Mouse (Mus musculus): ENCODE results near the gene Sema3a. TPM values are rescaled to one million over a fixed set of nuclear protein-coding genes. Genes with fewer than 3 reads are reported as not detected.

Gene Sema3a
- total RNA-seq (2017), result not detected in 2 replicates

GRCm38 (mm10) chr5:13125241-13125692 is at the start of gene Sema3a:
Gene Sema3a (plus strand): TSS chr5:13125414.
- ATAC-seq (replicated peaks; ENCODE audit: low read depth, poor library complexity, severe bottlenecking), result no peak

DNA sequence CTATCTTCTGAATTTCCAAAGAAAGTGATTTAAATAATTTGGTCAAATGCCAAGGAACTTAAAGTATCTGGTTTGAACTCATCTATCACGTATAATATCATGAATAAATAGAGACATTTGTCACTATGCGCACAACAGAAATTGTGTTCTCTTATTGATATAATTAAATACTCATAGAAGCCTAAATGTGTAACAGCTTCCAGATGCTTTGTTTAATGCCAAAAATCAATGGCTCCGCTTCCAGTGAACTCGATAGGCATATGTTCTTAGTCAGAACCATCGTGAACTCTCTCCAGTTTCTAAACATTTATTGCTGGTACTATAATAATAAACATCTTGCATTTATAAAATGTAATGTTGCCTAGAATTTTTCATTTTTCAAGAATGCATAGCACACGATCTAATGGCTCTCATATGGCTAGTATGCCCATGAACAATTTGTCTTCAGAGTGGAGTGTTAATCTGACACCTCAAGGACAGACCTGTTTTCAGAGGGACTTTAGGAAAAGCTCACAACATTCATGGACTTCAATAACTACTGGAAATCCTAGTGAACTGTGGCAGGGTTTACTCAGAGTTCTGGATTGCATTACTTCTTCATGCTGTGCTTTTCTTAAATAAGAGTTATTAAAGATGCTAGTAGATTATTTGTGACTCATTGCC is 40.3 kb upstream of the Sema3a start:
- ATAC-seq (replicated peaks; ENCODE audit: low read depth, poor library complexity, severe bottlenecking), result no peak

DNA sequence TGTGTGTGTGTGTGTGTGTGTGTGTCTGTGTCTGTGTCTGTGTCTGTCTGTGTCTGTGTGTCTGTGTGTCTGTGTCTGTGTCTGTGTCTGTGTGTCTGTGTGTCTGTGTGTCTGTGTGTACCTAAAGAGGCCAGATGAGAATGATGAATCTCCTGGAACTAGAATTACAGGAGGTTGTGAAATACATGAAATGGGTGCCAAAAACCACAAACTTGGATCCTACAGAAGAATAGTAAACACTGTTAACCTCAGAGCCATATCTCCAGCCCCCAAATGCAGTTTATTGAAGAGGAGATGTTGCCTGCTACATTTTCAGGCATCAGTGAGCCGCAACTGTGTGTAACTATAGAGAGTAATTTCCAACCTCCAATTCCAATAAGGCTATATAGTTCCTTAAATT is 34.8 kb upstream of the Sema3a start:
- no peak for ATAC-seq (replicated peaks; ENCODE audit: low read depth, poor library complexity, severe bottlenecking)

GRCm38 (mm10) chr5:13109522-13109921 is 15.7 kb upstream of the Sema3a start:
- ATAC-seq (replicated peaks; ENCODE audit: low read depth, poor library complexity, severe bottlenecking), result no peak

- ATAC-seq (replicated peaks; ENCODE audit: low read depth, poor library complexity, severe bottlenecking), result no peak
These were observed 8.0 kb upstream of the Sema3a start for GRCm38 (mm10) chr5:13117236-13117635.

- no peak for ATAC-seq (replicated peaks; ENCODE audit: low read depth, poor library complexity, severe bottlenecking)
These were observed 543 bp downstream of the Sema3a start for GRCm38 (mm10) chr5:13125757-13126156.

- no peak for ATAC-seq (replicated peaks; ENCODE audit: low read depth, poor library complexity, severe bottlenecking)
These were observed 982 bp downstream of the Sema3a start for GRCm38 (mm10) chr5:13126196-13126595.

DNA sequence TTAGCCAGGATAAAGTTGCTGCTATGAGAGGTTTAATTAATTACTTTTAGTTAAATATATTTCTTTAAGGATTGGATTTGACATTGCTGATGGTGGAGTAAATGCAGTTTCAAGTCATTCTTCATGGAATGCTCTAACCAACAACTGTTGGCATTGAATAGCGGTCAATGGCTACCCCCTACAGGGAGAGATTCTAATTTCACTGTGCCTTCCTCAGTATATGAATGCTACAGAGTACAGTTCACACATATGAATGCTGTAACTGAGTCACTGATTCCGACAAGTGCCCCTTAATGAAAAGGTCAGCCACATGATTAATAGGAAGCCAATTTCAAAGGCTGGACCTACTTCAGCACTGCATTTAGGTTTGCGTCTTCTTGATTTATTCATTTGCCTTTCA is 1.9 kb downstream of the Sema3a start:
- no peak for ATAC-seq (replicated peaks; ENCODE audit: low read depth, poor library complexity, severe bottlenecking)

GRCm38 (mm10) chr5:13144733-13145457 is 19.7 kb downstream of the Sema3a start:
- ATAC-seq (replicated peaks; ENCODE audit: low read depth, poor library complexity, severe bottlenecking), result no peak

- no peak for ATAC-seq (replicated peaks; ENCODE audit: low read depth, poor library complexity, severe bottlenecking)
These were observed 24.7 kb downstream of the Sema3a start for GRCm38 (mm10) chr5:13149909-13150308.

- no peak for ATAC-seq (replicated peaks; ENCODE audit: low read depth, poor library complexity, severe bottlenecking)
These were observed 25.8 kb downstream of the Sema3a start for GRCm38 (mm10) chr5:13151002-13151401.

DNA sequence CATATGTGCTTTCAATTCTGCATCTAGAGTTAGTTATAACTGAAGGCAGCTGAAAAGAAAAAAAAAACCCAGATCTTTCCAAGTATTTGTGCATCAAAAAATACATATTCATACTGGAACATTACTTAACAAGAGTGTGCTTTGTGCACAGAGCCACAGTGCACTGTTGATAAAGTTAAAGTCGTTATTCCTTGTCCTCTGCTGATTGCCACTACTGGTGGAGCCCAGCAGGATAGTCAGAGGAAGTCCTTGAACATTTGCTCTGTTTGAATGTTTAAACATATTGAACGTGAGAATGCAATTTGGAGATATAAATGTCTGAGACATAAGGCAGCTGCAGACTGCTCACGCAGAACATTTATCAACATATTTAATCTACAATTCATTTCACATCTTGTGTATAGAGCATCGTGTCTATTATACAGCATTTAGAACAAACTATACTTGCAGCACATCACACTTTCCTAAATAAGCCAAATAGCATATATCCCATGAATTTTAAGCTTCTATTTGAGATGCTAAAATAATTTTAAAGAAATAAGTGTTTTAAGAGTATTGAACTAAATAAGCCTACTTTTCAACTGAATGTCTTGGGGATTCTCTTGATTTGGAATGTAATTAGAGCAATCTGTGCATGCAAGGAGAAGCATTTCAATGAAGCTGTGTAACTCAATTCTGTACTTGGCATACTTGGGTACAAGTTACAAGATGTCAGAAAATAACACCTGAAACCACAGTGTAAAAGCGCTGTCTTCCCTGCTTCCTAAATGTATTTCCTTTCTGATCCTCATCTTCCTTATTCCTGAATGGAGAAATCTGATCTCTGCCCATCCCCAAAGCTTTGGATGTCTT is 32.8 kb downstream of the Sema3a start:
- no peak for ATAC-seq (replicated peaks; ENCODE audit: low read depth, poor library complexity, severe bottlenecking)

DNA sequence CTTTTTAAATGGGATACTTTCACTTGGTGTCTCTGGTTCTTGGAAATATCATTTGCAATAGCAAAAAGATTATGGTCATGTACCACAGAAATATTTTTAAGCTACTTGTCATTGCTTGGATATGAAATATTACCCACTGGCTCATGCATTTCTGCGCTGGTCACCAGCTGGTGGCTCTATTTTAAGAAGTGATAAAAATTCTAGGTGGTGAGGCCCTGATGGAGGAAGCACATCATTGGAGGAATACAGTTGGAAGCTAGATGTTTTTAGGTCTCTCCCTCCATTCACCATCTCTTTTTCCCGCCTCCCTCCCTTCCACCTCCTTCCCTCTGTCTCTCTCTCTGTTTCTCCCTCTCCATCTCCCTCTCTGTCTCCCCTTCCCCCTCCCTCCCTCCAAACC is 57.0 kb downstream of the Sema3a start:
- no peak for ATAC-seq (replicated peaks; ENCODE audit: low read depth, poor library complexity, severe bottlenecking)

GRCm38 (mm10) chr5:13197886-13198285 is 72.7 kb downstream of the Sema3a start:
- no peak for ATAC-seq (replicated peaks; ENCODE audit: low read depth, poor library complexity, severe bottlenecking)

- no peak for ATAC-seq (replicated peaks; ENCODE audit: low read depth, poor library complexity, severe bottlenecking)
These were observed 74.5 kb downstream of the Sema3a start for GRCm38 (mm10) chr5:13199709-13200108.

GRCm38 (mm10) chr5:13255353-13255752 is 130.1 kb downstream of the Sema3a start:
- no peak for ATAC-seq (replicated peaks; ENCODE audit: low read depth, poor library complexity, severe bottlenecking)

- no peak for ATAC-seq (replicated peaks; ENCODE audit: low read depth, poor library complexity, severe bottlenecking)
These were observed 131.1 kb downstream of the Sema3a start for GRCm38 (mm10) chr5:13256321-13256720.

DNA sequence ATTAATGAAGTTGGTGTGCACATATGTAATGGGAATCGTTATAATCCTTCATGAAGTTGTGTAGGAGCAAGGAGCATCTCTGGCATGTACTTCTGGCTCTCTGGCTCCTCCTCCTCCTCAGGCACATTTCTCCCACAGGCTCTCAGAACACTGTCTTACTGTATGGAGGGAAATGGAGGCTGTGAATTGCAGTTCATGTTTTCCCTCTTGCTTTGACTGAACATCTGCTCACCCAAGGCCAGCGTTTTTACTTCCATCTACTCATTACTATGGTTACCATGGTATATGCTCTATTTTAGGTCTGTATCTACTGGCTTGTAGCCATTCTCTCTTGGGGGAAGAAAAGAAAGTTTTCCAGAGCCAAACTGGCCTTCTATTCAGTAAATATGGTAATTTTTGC is 137.9 kb downstream of the Sema3a start:
- ATAC-seq (replicated peaks; ENCODE audit: low read depth, poor library complexity, severe bottlenecking), result no peak

- ATAC-seq (replicated peaks; ENCODE audit: low read depth, poor library complexity, severe bottlenecking), result no peak
These were observed 138.3 kb downstream of the Sema3a start for GRCm38 (mm10) chr5:13263539-13263938.

DNA sequence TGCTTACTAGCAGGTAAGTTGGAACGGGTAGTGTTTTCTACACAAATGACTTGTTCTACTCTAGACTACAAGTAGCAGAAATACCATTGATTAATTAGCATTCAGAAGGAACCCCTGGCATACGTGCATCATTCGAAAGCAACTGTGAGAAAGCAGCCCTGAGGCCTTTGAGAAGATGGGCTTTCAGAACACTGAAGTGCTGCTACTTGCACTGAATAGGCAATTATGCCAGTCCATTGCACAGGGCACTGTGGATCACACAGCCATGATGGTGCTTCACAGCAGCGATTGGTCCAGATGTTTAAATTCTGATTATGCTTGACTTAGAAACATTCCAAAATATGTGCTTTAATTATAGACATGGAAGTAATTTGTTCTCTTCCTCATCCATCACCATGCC is 187.5 kb downstream of the Sema3a start:
- ATAC-seq (replicated peaks; ENCODE audit: low read depth, poor library complexity, severe bottlenecking), result no peak

GRCm38 (mm10) chr5:13313977-13314376 is 188.8 kb downstream of the Sema3a start:
- no peak for ATAC-seq (replicated peaks; ENCODE audit: low read depth, poor library complexity, severe bottlenecking)

All from common myeloid progenitor, adult 5-6 weeks (primary cell).